Mouse (Mus musculus) kidney, embryonic 14.5 days (tissue): Measurements from ENCODE around the gene Prdm16. TPM values are rescaled to one million over a fixed set of nuclear protein-coding genes. Genes with fewer than 3 reads are reported as not detected.

Source experiments
- ATAC-seq: fragments of 200-750 bp; cut with Nextera tagmentation; 2 replicates; pipeline ENCODE4 v1.8.0; 2017; ENCODE audit warnings: moderate number of reproducible peaks, mild to moderate bottlenecking, moderate TSS enrichment, moderate library complexity; ENCODE audit not compliant: low FRiP score, low TSS enrichment
- H3K27ac ChIP-seq: fragments of 300-500 bp; sonication (generic); 2 replicates; pipeline ENCODE4 v1.5.1; 2014; ENCODE audit warnings: low read depth, mild to moderate bottlenecking, low read length, moderate library complexity, mixed read lengths
- H3K27me3 ChIP-seq: fragments of 300-500 bp; sonication (generic); 2 replicates; pipeline ENCODE4 v1.6.1; 2014; ENCODE audit warnings: mild to moderate bottlenecking, low read length; ENCODE audit not compliant: control insufficient read depth, insufficient read depth
- H3K36me3 ChIP-seq: fragments of 300-500 bp; sonication (generic); 2 replicates; pipeline ENCODE4 v1.6.1; 2014; ENCODE audit warnings: low read length, mixed read lengths; ENCODE audit not compliant: control insufficient read depth, insufficient read depth
- H3K4me1 ChIP-seq: fragments of 300-500 bp; sonication (generic); 2 replicates; pipeline ENCODE4 v1.6.1; 2014; ENCODE audit warnings: low read length, mixed read lengths; ENCODE audit not compliant: control insufficient read depth, insufficient read depth
- H3K4me2 ChIP-seq: fragments of 300-500 bp; sonication (generic); replicated peaks from 2 replicates; pipeline ENCODE4 v1.6.1; 2014; ENCODE audit warnings: low read depth, mild to moderate bottlenecking, low read length
- H3K4me3 ChIP-seq: fragments of 300-500 bp; sonication (generic); 2 replicates; pipeline ENCODE4 v1.5.1; 2014; ENCODE audit warnings: mild to moderate bottlenecking, low read length
- H3K9ac ChIP-seq: fragments of 300-500 bp; sonication (generic); 2 replicates; pipeline ENCODE4 v1.6.1; 2014; ENCODE audit warnings: low read depth, mild to moderate bottlenecking, low read length, moderate library complexity
- H3K9me3 ChIP-seq: fragments of 300-500 bp; sonication (generic); 2 replicates; pipeline ENCODE4 v1.6.1; 2016; ENCODE audit warnings: low read length; ENCODE audit not compliant: control insufficient read depth
- WGBS: fragments of 180-500 bp; shearing (Covaris S2); extraction: QIAGEN DNeasy Blood & Tissue Kit; methylation state at CpG from one replicate; pipeline ENCODE4 v1.1.7; 2014; 5-methylcytosine and 5-hydroxymethylcytosine counted together
- polyA plus RNA-seq: library from polyadenylated mRNA; unstranded; fragments of >200 nt; fragmentation: Nextera tagmentation; extraction: Ambion mirVana; gene quantifications from 2 replicates; pipeline ENCODE4 v1.2.1, GENCODE M21; 2014

Prdm16 gene
- polyA plus RNA-seq, 1 experiment from 2014 or later: 25.4 TPM

DNA sequence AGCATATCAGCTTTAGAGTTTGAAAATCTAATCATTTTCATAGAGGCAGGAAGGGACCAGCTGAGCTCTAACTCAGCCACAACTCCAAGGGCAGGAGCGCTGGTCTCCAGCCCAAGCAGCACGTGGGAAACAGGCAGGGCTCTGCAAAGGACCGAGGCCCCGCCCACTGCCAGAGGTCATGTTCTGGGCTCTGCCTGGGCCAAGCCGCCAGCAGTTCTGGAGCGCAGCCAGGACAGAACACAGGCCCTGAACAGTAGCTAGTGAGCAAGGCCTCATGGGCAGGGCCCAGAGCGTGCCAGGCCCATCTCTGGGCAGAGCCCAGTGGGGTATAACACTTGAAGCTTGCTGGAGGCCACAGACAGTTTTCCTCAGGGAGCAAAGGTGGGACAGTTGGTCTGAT is 139.7 kb downstream of the Prdm16 start:
- Histone ChIP-seq H3K4me2 (no peak overlapping the region), H3K27ac (no peak overlapping the region), H3K9me3 (no peaks in the 10 kb centered on the region), H3K4me3 (no peak overlapping the region), H3K36me3 (no peaks in the 10 kb centered on the region), H3K27me3 (peaks cover 46% of the 10 kb centered on the region), H3K4me1 (peaks cover 52% of the 10 kb centered on the region), H3K9ac (no peak overlapping the region)
- 12% methylated on average over 7 of the region's 7 CpGs for WGBS
- ATAC-seq: peak; percentile 44; the same call in 1 of the 2 replicates

DNA sequence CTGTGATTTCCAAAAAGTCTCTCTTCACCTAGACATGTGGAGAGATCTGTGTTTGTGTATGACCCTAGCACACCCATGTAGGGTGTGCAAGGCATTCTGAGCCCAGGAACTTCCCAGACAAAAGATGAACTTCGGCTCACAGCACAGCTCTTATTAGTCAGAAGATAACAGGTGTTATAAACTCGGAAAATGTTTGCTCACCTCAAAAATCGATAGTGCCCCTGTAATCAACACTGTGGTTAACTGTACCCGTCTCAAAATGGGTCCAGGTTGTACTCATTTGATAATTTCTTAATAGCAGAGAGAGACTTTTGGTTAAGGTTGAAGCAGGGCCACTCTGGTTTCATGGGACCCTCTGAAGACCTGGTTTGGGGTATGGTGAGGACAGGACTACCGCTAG is 140.2 kb downstream of the Prdm16 start:
- Histone ChIP-seq H3K36me3 (no peaks in the 10 kb centered on the region), H3K4me3 (no peak overlapping the region), H3K4me2 (no peak overlapping the region), H3K27ac (no peak overlapping the region), H3K9ac (no peak overlapping the region), H3K4me1 (peaks cover 50% of the 10 kb centered on the region), H3K27me3 (peaks cover 42% of the 10 kb centered on the region), H3K9me3 (no peaks in the 10 kb centered on the region)
- 89% methylated on average over 5 of the region's 5 CpGs for WGBS
- no peak for ATAC-seq

DNA sequence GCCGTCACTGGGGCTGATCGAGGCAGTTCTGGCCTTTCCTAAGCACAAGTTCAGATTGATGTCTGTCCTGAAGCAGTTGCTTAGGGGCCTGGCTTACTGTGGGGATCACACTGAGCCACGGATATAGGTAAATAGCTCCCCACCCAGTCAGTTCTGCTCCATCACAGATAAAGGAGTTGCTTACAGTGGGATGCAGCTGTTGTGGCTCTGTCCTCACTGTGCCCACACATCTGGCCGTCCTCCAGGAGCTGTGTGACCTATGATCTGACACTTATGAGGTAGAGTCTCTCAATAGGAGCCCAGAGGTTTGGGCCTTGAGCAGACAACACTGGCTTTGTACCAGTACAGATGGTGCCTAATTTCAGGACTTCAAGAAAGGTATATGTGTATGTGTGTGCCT is 142.7 kb downstream of the Prdm16 start:
- H3K27ac ChIP-seq: no peak overlapping the region

DNA sequence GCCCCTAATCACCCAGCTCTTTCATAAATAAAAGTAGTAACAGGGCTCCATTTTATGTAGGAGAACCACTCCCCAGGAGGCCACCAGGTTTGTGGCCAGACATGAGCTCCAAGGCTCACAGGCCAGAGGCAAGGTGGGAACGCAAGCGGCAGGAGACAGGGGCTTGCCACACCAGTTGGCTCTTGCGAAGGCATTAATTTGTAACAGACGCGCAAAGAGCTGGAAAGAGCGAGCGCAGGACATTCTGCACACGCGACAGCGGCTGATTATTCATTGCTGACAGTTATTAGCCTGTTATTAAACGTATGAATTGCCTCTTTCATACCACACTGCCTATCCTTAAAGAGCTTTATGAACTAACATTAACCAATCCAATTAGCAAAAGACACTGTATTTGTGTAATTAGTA is 144.0 kb downstream of the Prdm16 start:
- Histone ChIP-seq H3K27ac (no peak overlapping the region), H3K9me3 (no peaks in the 10 kb centered on the region), H3K4me2 (no peak overlapping the region), H3K9ac (no peak overlapping the region), H3K36me3 (no peaks in the 10 kb centered on the region), H3K4me3 (no peak overlapping the region), H3K27me3 (peaks cover 48% of the 10 kb centered on the region), H3K4me1 (peaks cover 14% of the 10 kb centered on the region; the same call in 1 of the 2 replicates)
- WGBS: 54% methylated on average over 11 of the region's 11 CpGs
- ATAC-seq: no peak

More for the DNA sequence above, 142.7 kb downstream of the Prdm16 start:
- ATAC-seq: no peak
- peaks cover 25% of the 10 kb centered on the region for H3K4me1 ChIP-seq
- no peak overlapping the region for H3K4me3 ChIP-seq
- H3K4me2 ChIP-seq: no peak overlapping the region
- H3K27me3 ChIP-seq: peaks cover 41% of the 10 kb centered on the region
- H3K9ac ChIP-seq: no peak overlapping the region
- WGBS: 61% methylated on average over 4 of the region's 4 CpGs
- no peaks in the 10 kb centered on the region for H3K36me3 ChIP-seq
- H3K9me3 ChIP-seq: no peaks in the 10 kb centered on the region

DNA sequence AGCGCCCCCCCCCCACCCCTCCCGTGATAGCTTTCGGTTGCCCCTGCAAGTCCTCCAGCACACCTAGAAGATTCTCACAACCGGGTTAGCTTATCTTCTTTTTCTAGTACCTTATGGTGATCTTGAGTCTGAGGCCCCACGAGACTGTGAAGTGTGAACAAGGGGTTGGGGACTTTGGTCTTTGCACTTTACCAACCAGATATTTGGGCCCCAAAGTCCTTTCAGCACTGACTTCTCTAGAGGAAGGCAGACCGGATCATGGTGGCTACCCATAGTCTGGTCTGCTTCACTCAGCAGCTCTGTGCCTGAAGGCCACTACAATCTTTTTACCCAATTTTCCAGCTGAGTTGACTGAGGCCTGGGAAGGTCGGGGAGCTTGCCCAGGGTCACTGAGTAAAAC is 144.4 kb downstream of the Prdm16 start:
- no peak for ATAC-seq
- Histone ChIP-seq H3K36me3 (no peaks in the 10 kb centered on the region), H3K9me3 (no peaks in the 10 kb centered on the region), H3K27me3 (peaks cover 49% of the 10 kb centered on the region), H3K9ac (no peak overlapping the region), H3K4me3 (no peak overlapping the region), H3K27ac (no peak overlapping the region), H3K4me2 (no peak overlapping the region), H3K4me1 (peaks cover 9% of the 10 kb centered on the region; the same call in 1 of the 2 replicates)
- WGBS: 63% methylated on average over 7 of the region's 7 CpGs

DNA sequence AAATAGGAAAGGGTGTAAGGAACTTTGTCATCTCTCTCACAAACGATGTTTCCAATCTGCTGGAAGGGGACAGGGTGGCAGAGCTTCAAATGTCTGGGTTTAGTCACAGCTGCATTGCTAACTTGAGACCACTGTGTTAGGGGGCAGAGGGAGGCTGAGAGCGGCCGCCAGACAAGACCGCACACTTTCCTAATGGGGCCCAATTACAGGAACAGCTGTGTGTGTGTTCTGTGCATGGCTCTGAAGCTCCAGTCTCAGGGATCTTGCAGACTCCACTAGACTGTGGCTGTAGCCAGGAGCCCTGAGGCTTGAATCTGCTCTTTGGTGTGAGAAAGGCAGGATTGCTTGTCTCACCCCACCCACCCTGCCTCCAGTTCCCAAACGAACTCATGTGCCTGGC is 148.6 kb downstream of the Prdm16 start:
- H3K4me3 ChIP-seq: no peak overlapping the region
- peaks cover 55% of the 10 kb centered on the region for H3K27me3 ChIP-seq
- no peak for ATAC-seq
- H3K9ac ChIP-seq: no peak overlapping the region
- no peaks in the 10 kb centered on the region for H3K36me3 ChIP-seq
- H3K9me3 ChIP-seq: no peaks in the 10 kb centered on the region
- 20% methylated on average over 5 of the region's 5 CpGs for WGBS
- peaks cover 5% of the 10 kb centered on the region for H3K4me1 ChIP-seq
- no peak overlapping the region for H3K27ac ChIP-seq
- no peak overlapping the region for H3K4me2 ChIP-seq

DNA sequence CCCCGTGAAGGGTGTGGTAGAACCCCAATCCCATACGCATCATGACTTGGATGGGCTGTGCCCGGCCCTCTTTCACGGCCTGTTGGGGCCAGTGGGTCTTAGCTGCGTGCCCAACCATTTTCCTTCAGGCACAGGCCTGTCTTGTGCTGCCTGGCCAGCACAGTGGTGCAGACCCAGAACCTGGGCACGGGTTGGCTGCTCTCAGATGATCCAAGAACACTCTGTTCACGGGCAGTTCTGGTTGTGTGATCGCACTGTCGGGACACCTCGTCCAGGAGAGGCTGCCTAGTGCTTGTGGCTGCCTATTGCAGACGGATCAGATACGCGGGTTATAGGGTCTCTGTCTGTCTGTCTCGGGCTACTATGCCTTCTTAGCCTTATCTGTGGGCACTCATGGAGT is 154.0 kb downstream of the Prdm16 start:
- H3K36me3 ChIP-seq: no peaks in the 10 kb centered on the region
- WGBS: 68% methylated on average over 14 of the region's 14 CpGs
- no peak overlapping the region for H3K4me3 ChIP-seq
- no peak overlapping the region for H3K4me2 ChIP-seq
- no peak overlapping the region for H3K27ac ChIP-seq
- H3K9ac ChIP-seq: no peak overlapping the region
- peaks cover 33% of the 10 kb centered on the region for H3K27me3 ChIP-seq
- H3K9me3 ChIP-seq: no peaks in the 10 kb centered on the region
- ATAC-seq: no peak
- H3K4me1 ChIP-seq: peaks cover 27% of the 10 kb centered on the region

DNA sequence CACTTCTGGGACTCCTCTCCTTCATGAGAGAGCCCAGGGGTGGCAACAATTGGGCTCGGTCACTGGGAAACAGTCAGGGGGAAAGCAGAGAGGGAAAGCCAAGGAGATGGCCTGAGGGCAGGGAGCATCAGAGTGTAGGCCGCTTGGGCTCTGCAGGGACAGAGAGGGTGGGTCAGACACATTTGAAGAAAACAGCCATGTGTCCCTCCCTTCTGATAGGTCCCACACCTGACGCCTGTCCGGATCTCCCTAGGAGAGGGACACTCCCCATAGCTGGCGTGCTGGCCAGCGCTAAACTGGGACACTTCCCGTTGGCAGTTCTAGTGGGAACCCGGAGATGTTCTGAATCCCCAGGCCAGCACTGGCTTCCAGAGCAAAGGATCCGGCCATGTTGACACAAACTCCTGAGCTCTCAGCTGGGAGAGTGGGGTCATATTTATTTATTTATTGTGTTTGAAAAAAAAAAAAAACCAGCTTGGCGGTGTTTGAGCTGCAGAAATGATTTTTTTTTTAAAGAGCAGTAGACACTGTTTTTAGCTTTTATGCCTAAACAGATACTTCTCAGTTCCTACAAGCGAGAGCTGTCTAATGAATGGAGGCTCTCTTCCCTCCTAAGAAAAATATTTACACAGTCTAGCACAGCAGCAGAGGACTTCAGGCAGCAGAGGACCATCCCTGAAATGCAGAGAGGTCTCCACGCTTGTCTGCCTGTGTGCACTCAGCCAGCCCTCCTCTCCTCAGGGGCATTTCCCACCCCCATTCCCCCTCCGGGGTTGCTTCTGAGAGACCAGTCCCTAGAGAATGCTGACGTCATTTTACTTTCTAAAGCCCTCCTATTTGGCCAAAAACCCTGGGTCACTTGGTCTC is 154.7 kb downstream of the Prdm16 start:
- no peak overlapping the region for H3K4me3 ChIP-seq
- H3K4me2 ChIP-seq: no peak overlapping the region; the same call in 1 of the 2 replicates
- peaks cover 27% of the 10 kb centered on the region for H3K4me1 ChIP-seq
- H3K27ac ChIP-seq: no peak overlapping the region
- H3K9me3 ChIP-seq: no peaks in the 10 kb centered on the region
- peak; percentile 65; the same call in 1 of the 2 replicates for ATAC-seq
- H3K36me3 ChIP-seq: no peaks in the 10 kb centered on the region
- WGBS: 23% methylated on average over 14 of the region's 14 CpGs
- H3K27me3 ChIP-seq: peaks cover 29% of the 10 kb centered on the region; the same call in 1 of the 2 replicates
- no peak overlapping the region for H3K9ac ChIP-seq

DNA sequence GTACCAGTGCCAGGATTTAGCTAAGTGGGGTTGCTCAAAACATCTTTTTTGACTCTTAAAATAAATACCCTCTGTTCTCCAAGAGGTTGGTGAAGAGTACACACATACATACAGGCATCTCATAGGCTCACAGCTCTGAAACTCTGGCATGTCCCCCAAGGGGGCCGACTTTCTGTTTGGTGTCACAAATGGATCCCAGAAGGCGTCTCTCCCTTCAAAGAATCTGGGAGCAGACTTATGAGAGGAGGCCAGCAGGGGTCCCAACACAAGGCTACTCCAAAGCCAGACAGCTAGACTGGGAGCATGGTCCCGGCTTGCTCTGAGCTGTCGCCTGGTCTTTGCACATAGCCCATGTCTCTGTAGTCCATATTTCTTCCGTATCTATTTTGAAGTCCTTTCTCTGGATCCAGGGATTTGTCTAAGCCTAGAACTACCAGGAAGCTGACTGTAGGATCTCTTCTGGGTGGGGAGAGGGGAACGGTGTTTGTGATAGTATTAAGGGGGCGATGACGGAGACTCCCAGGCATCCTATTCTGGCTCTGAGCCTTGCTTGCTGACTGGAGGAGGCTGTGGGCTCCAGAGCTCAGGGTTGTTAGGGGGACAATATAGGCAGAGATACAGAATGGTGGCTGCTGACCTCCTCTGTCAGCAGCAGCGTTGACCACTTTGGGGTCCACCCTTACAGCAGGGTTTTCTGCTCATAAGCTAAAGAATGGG is 156.0 kb downstream of the Prdm16 start:
- Histone ChIP-seq H3K9ac (no peak overlapping the region), H3K4me3 (no peak overlapping the region), H3K27ac (peak overlapping the region; percentile 8; the same call in 1 of the 2 replicates), H3K27me3 (peaks cover 35% of the 10 kb centered on the region), H3K9me3 (no peaks in the 10 kb centered on the region), H3K4me2 (no peak overlapping the region), H3K36me3 (no peaks in the 10 kb centered on the region), H3K4me1 (peaks cover 27% of the 10 kb centered on the region)
- 65% methylated on average over 9 of the region's 9 CpGs for WGBS
- ATAC-seq: no peak
